Mouse (Mus musculus): Measurements from ENCODE around the gene F3.

The F3 gene

DNA sequence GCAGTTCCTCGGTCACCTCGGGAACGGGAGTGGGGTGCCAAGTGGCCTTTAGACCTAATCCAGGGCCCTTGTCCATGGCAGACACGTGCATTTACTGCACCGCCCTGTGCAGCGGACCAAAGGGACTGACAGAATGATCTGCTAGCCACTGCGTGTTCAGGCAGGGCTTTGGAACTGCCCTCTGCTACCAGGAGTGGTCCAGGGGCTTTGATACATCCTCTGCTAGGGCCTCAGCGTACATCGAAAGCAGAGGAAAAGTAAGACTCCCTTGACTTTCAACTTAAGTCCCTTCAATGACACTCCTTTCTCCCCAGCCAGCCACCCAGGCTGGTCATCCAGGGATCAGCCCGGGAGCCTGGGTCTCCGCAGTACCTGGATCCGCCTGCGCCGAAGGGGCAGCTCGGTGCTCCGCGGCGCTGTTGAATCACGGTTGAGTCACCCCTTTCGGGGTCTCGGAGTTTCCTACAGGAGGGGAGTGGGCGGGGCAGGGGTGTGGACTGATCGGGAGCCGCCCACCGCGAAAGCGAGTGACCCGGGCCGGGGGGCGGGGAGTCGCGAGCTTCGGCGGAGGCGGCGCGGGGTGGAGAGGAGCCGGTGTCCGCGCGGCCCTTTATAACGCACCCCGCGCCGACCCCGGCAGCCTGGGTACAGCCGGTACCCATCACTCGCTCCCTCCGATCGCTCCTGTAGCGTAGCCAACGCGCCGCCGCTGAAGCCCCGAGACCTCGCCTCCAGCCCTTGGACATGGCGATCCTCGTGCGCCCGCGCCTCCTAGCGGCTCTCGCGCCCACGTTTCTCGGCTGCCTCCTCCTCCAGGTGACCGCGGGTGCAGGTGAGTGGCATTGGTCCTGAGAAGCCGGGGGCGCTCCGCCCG is at the start of gene F3:
F3 (plus strand) TSS at position 567 of the 874 bp plus-strand sequence.
- DNase-seq: peak; percentile 86

DNA sequence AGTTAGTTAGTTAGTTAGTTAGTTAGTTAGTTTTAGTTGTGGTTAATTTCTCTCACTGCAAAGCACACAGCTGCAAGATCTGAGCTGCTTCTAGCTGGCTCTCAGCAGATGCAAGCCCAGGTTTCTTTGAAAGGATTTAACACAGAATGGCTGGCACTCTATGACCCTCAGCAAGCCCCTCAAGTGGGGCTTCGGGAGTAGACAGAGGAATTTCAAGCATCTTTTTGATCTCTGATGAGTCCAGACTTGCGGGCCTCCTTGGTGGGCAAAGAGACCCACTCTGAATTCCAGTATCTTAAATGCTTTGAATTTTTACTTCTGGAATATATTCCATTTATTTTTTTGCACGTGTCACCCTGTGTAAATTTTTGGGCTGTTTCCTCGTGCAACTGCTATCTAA is 44.4 kb upstream of the F3 start:
- DNase-seq: no peak

DNA sequence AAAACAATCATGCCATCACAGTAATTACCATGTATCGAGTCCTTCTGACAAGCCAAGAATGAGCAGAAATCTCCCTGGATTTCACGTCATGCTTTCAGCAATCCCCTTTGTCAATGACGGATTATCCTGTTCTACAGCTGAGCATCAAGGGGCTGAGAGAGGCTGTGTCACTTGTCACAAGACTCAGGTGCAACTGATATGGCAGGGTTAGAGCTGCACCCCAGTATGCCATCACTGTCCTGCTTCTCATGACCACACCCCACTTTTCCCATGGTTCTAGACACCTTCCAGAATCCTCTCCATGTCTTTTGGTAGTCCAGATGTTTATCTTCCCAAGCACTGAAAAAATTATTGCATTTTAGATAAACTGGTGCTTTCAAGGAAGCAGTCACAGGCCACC is 43.9 kb upstream of the F3 start:
- DNase-seq: no peak

GRCm38 (mm10) chr3:121680187-121680586 is 43.1 kb upstream of the F3 start:
- peak; percentile 31 for DNase-seq

- no peak for DNase-seq
Measured at GRCm38 (mm10) chr3:121682439-121683411, 40.6 kb upstream of the F3 start.

DNA sequence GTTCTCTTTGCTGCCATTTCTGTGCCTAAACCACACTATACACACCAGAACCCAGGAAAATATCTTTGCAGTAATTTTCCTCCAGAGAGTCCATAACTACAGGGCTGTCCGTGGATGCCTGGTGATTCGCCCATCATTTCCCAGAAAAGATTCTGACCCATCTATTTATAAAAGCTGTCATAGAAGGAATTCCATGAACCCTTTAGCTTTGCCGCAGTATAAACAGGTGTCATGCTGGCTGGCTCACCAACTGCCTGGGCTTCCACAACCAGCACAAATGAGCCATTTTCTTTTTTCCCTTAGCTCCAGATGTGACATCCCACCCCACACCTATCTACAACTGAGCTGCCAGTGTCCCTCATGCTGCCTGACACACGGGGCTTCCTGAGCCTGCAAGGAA is 38.8 kb upstream of the F3 start:
- no peak for DNase-seq

- DNase-seq: no peak
Measured at GRCm38 (mm10) chr3:121684963-121685362, 38.4 kb upstream of the F3 start.

- no peak for DNase-seq
Measured at GRCm38 (mm10) chr3:121685985-121686384, 37.4 kb upstream of the F3 start.

GRCm38 (mm10) chr3:121686408-121686911 is 36.9 kb upstream of the F3 start:
- DNase-seq: no peak

DNA sequence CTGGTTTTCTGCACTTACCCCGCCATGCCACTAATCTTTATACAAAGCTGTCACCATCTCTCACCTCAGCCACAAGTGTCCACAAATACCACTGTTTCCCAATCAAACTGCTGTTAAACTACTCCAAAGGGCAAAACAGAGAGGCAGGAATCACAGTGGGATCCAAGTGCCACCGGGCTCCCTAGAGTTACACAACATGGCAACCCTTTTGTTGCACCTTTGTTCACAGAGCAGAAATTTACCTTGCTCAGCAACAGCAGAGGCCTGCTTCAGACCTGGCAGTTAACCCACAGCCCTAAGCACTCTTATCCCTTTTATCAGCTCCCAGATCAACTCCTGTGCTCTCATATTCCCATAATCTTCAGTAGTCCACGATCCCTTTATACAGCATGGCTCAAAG is 35.6 kb upstream of the F3 start:
- DNase-seq: no peak

- no peak for DNase-seq
Measured at GRCm38 (mm10) chr3:121689029-121689428, 34.3 kb upstream of the F3 start.

DNA sequence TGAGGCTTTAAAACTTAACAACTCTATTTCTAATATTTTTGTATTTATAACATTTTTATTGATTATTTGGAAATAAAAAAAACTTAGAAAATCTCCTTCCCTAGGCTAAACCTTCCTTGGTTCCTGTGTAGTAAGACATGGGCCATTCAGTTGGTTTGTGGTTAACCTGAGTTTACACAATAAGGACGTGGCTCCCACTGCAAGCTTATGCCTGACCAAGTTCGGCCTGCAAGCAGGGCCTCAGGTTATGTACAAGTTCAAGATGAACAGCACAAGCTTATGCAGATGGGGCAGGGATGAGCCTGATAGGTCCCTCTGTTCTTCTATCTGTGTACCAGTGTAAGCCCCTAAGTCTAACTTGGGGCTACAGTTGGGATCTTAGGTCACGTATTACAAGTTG is 33.6 kb upstream of the F3 start:
- no peak for DNase-seq

- DNase-seq: peak; percentile 24
Measured at GRCm38 (mm10) chr3:121693001-121693730, 30.2 kb upstream of the F3 start.

DNA sequence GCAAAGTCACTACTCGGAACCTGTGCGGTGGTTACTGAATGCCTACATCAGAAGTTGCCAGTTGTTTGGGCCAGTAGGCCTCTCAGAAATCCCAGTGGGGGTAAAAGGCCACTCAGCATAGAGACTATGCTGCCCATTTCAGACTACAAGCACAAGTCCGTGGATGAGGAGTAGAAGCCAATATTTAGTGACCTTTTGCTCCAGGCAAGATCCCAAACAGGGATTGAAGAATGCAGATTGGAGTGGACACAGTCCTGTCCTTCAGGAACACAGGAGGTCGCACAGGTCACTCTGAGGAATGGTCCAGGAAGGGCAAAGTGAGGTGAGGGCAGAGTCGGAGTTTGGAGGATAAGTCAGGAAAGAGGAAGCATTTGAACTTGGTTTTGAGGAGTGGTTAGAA is 29.6 kb upstream of the F3 start:
- DNase-seq: no peak

GRCm38 (mm10) chr3:121697169-121697568 is 26.2 kb upstream of the F3 start:
- peak; percentile 71 for DNase-seq

GRCm38 (mm10) chr3:121699401-121699800 is 23.9 kb upstream of the F3 start:
- no peak for DNase-seq

GRCm38 (mm10) chr3:121699849-121700248 is 23.5 kb upstream of the F3 start:
- no peak for DNase-seq

GRCm38 (mm10) chr3:121700364-121700952 is 22.9 kb upstream of the F3 start:
- DNase-seq: no peak

DNA sequence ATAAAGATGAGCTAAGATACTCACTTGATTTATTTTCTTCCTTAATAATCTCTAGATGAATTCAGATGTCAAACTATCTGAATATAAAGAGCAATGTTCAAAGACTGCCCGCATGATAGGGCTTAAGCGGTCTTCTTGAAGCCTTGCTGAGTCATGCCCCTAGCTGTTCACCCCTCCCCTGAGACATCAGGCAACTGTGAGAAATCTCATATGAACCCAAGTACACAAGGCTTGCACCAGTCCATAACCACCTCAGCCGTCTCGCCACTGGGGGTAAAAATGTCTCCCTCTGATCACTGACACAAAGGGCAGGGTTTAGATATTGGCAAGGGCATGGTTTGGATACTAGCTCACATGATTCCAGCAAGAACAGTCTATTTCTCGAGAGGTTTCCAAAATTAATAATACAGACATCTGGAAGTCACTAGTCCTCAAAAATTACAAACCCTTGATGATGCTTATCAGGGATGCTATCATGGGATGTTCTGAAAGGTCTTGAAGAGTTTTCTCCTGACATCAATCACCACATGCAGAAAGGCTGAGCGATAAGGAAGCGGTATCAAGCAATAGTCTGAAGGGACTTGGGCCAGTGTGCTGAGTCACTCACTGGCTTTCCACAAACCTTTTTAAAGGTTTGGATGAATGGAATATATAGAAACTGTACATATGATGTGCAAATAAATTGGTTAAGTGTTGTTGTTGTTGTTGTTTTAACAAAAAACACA is 20.0 kb upstream of the F3 start:
- no peak for DNase-seq

- no peak for DNase-seq
Measured at GRCm38 (mm10) chr3:121703880-121704243, 19.5 kb upstream of the F3 start.

GRCm38 (mm10) chr3:121706087-121706486 is 17.2 kb upstream of the F3 start:
- DNase-seq: no peak

- DNase-seq: no peak
Measured at GRCm38 (mm10) chr3:121707106-121707505, 16.2 kb upstream of the F3 start.

Measured in lung, postnatal 36 days (tissue).